Mouse (Mus musculus): ENCODE results near the gene Gm21173.
"Not testable (repeated sequence)": the region's sequence is repeated elsewhere in the genome, so short reads cannot be mapped to it uniquely, and the experiment has no call there.

Gene Gm21173

DNA sequence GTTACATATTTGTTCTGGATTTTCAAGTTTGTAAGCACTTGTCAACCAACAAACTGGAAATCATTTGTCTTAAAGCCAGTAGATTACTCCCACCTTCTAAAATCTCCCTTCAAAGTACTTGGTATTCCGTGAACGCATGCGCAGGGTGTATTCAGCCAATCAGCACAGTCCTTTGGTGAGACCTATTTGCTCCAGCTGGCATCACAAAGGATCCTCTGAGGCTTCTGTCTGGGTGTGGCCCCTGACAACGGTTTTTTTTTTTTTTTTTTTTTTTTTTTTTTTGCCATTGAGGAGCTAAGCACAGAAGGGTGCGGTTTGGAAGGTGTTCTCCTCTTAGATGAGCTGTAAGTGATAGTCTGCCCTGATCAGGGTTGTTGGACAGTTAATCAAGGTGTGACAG is at the start of gene Gm21173:
TSS of gene Gm21173 (plus strand) at position 301 of the 400 bp plus-strand sequence.
- DNase-seq (ENCODE audit: low spot score in 2 of 2), result not testable (repeated sequence)

All from spleen, postnatal 14 days (tissue).